Mouse (Mus musculus) left cerebral cortex, adult 2 months (tissue): ENCODE data around the gene Gm20403. TPM values are rescaled to one million over a fixed set of nuclear protein-coding genes. Genes with fewer than 3 reads are reported as not detected.

ENCODE experiments used
- DNase-seq, 2 experiments: peaks; one replicate each; pipeline ENCODE4 v3.0.0; 2021 to 2022; ENCODE audit warnings: low spot score in 2 of 2, mixed read lengths in 1 of 2; ENCODE audit errors: extremely low spot score in 1 of 2
- H3K27ac ChIP-seq: fragments of 200-600 bp; 2 replicates; pipeline ENCODE4 v1.8.1; 2022
- H3K4me3 ChIP-seq: fragments of 200-600 bp; 2 replicates; pipeline ENCODE4 v1.8.1; 2022
- CTCF ChIP-seq: fragments of 200-600 bp; IDR thresholded peaks from 2 replicates; pipeline ENCODE4 v1.8.1; 2022; ENCODE audit warnings: antibody characterized with exemption, mild to moderate bottlenecking, moderate library complexity
- intact Hi-C: fragments of 180-260 bp; cut with DNase I; formaldehyde crosslinking; loops from one replicate; pipeline ENCODE4 v1.15.1; 2025
- long read RNA-seq, 2 experiments: library from polyadenylated mRNA; stranded (forward); transcript quantifications; one replicate each; pipeline ENCODE4 v2.0.0; 2021; ENCODE audit warnings: borderline mapping rate in 2 of 2
- total RNA-seq, 2 experiments: library from RNA; stranded (reverse); gene quantifications; 2 replicates each; pipeline ENCODE4 v1.2.3; 2021

The Gm20403 gene
- total RNA-seq, result not detected
- long read RNA-seq, experiment 1, result 0 reads
- long read RNA-seq, experiment 2, result 0 reads

GRCm38 (mm10) chr12:54986052-54986717 lies at the start of gene Gm20403:
Gene Gm20403 (minus strand): TSS chr12:54986529.
- peak; percentile 48 for DNase-seq
- peak within 1 kb of the TSS; percentile 66 for H3K27ac ChIP-seq
- intact Hi-C loops, result loop anchor here (10.0 kb wide), 1 partner anchor 151 kb away; no protein-coding TSS in a partner anchor

DNA sequence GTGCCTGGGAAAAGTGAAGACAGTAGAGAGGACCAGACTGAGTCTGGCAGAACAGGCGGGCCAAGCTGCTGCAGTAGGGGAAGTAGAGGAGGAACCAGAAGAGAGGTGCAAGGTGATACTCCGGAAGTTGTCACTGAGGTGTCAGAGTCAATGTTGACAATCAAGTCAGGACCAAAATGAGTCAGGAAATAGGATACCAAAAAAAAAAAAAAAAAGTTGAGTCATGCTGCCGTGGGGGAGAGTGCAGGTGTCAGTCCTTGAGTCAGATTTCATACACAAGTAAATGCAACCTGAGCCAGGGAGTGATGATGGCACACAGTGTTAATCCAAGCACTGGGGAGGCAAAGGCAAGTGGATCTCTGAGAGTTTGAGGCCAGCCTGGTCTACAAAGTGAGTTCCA lies 40.8 kb upstream of the Gm20403 start:
- no peak for TF ChIP-seq CTCF
- intact Hi-C loops, result no loop called here
- no peak for DNase-seq
- no peak overlapping the region for H3K4me3 ChIP-seq
- H3K27ac ChIP-seq, result no peak overlapping the region

More at GRCm38 (mm10) chr12:54986052-54986717, at the start of gene Gm20403:
- TF ChIP-seq CTCF, result no peak
- peak within 1 kb of the TSS; percentile 62 for H3K4me3 ChIP-seq

DNA sequence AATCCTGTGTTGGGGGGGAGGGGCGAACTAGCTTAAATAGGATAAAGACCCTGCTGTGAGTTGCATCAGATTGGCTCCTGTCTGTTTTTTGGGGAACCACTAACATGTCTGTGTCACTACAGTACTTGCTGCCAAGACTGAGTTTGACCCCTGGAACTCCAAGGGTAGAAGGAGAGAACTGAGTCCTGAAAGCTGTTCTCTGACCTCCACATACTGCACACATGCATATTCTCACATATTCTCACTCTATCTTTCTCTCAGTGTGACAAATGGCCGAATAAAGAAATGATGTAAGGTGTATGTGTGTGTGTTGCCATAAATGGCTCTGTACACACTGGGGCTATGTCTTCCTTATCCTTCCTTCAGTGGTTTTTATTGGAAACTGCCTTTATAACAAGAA lies 37.0 kb upstream of the Gm20403 start:
- no peak overlapping the region for H3K27ac ChIP-seq
- no peak for DNase-seq
- TF ChIP-seq CTCF, result no peak
- intact Hi-C loops, result no loop called here
- H3K4me3 ChIP-seq, result no peak overlapping the region

GRCm38 (mm10) chr12:55019421-55019877 lies 33.1 kb upstream of the Gm20403 start:
- TF ChIP-seq CTCF, result no peak
- intact Hi-C loops, result no loop called here
- Histone ChIP-seq H3K4me3 (no peak overlapping the region), H3K27ac (no peak overlapping the region)
- DNase-seq, result no peak

DNA sequence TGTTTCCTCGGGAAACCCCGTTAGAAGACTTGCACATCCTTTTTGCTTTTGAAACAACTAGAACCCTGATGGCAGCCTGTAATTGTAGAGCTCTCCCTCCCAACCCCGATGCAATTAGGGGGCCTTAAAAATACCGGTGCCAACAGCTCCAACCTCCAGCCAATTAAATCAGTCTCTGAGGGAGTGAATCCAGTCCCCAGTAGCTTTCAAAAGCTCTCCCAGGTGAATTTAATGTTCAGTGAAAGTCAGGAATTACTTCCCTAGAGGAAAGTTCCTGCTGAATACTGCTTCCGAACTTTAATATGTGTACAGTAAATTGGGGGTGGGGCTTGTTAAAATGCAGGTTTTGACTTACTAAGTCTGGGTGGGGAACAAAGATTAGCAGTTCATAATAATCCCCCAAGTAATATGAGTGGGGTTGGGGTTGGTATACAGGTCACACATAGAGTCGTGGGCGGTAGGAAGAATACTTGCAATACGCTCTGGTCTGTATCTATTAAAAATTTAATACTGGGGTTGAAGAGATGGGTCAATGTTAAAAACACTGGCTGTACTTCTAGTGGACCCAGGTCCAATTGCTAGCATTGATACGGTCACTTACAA lies 30.9 kb upstream of the Gm20403 start:
- Histone ChIP-seq H3K4me3 (no peak overlapping the region), H3K27ac (no peak overlapping the region)
- no peak for TF ChIP-seq CTCF
- no peak for DNase-seq
- intact Hi-C loops, result no loop called here

- no peak for TF ChIP-seq CTCF
- Histone ChIP-seq H3K27ac (no peak overlapping the region), H3K4me3 (no peak overlapping the region)
- no peak for DNase-seq
- intact Hi-C loops, result no loop called here
Observed at GRCm38 (mm10) chr12:55016339-55017118, 30.2 kb upstream of the Gm20403 start.

DNA sequence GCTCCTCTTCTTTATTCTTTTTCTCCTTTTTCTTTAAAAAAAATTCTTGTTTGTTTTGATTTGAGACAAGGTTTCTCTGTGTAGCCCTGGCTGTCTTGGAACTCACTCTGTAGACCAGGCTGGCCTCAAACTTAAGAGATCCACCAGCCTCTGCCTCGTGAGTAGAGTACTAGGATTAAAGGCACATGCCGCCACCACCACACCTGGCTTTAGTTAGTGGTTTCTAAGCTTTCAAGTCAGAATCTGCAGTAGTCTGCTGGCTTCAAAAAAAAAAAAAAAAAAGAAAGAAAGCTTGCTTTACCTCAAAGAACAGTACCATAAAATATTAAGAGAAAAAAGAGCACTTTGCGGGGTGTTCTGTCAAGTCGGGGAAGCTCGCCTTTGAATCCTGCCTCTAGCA lies 29.1 kb upstream of the Gm20403 start:
- no peak overlapping the region for H3K4me3 ChIP-seq
- no peak overlapping the region for H3K27ac ChIP-seq
- intact Hi-C loops, result no loop called here
- DNase-seq, result no peak
- TF ChIP-seq CTCF, result no peak

DNA sequence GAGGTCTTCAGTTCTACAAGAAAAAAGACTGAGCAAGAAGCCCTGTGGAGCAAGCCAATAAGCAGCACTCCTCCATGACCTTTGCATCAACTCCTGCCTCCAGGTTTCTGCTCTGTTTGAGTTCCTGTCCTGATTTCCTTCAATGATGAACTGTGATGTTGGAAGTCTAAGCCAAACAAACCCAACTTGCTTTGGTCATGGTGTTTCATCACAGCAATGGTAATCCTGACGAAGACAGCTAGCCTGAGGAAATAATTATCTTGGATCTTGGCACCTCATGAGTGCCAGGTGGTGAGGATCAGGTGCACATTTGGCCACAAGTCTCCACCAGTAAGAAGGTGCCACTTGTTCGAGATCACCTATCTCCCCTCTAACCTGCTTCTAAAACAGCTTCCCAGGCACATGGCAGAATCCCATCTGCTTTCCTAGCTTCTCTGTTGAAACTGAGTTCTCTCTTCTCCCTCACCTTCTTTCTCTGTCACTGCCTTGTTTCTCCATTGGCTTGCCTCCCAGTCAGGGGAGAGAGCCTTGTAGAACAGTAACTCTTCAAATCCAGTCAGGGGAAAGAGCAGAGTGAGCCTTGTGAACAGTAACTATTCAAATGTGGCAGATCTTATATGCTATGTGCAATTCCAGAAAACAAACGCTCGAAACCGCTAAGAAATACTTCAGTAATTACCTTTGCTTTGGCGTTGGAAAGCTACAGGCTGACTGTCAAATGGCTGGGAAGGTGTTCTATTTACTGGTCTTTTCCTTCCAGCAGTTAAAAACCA lies 27.5 kb upstream of the Gm20403 start, which contains the start of gene Baz1a:
Baz1a (minus strand) TSS at position 723 of the 773 bp plus-strand sequence.
- Histone ChIP-seq H3K27ac (no peak within 1 kb of the TSS), H3K4me3 (no peak within 1 kb of the TSS)
- no peak for DNase-seq
- TF ChIP-seq CTCF, result no peak
- intact Hi-C loops, result no loop called here

DNA sequence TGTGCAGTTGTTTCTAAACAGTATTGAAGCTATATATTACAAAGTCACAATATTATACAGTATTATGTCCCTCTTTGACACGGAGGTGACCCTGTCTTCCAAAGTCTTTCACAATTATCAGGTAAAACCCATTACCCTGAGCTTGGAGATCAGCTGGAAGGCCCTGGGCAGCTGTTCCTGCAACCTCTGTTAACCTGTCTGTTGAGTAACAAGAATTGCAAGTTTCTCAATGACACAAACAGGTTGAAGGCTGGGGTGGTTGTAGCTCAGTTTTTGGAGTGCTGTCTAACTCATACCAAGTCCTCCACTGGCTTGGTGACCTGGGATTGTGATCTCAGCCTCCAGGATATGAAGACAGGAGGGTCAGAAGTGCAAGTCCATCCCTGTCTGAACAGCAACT lies 26.7 kb upstream of the Gm20403 start:
- Histone ChIP-seq H3K4me3 (no peak overlapping the region), H3K27ac (no peak overlapping the region)
- no peak for DNase-seq
- TF ChIP-seq CTCF, result no peak
- intact Hi-C loops, result no loop called here

- DNase-seq, result peak; percentile 29 to 47
- Histone ChIP-seq H3K4me3 (0 out of 2 replicates have a peak overlapping the region, but pooled peaks have one; percentile 9), H3K27ac (peak overlapping the region; percentile 64)
- no peak for TF ChIP-seq CTCF
- intact Hi-C loops, result loop anchor here (5.0 kb wide), 1 partner anchor 310 kb away; the partner anchor contains the start of gene Eapp
Observed at GRCm38 (mm10) chr12:55007361-55008008, 21.2 kb upstream of the Gm20403 start.

GRCm38 (mm10) chr12:55006071-55006470 lies 19.7 kb upstream of the Gm20403 start:
- no peak for TF ChIP-seq CTCF
- H3K27ac ChIP-seq, result no peak overlapping the region
- no peak overlapping the region for H3K4me3 ChIP-seq
- intact Hi-C loops, result loop anchor here (5.0 kb wide), 1 partner anchor 309 kb away; the partner anchor contains the start of gene Eapp
- no peak for DNase-seq
